Mouse (Mus musculus) neural tube, embryonic 11.5 days (tissue): ENCODE data around the gene Rtp1. TPM values are rescaled to one million over a fixed set of nuclear protein-coding genes. Genes with fewer than 3 reads are reported as not detected.
A peak's percentile ranks its signal among the peaks of the same experiment; 100 is the strongest.

Source experiments
- ATAC-seq: fragments of 200-750 bp; cut with Nextera tagmentation; 2 replicates; pipeline ENCODE4 v1.8.0; 2017; ENCODE audit warnings: moderate number of reproducible peaks, mild to moderate bottlenecking, moderate TSS enrichment, moderate library complexity; ENCODE audit not compliant: insufficient read depth, low FRiP score, low TSS enrichment
- DNase-seq: peaks from one replicate; pipeline ENCODE4 v3.0.0-alpha.2; 2015; ENCODE audit warnings: low spot score
- H3K27ac ChIP-seq: fragments of 300-500 bp; sonication (generic); 2 replicates; pipeline ENCODE4 v1.5.1; 2014; ENCODE audit warnings: low read depth, mild to moderate bottlenecking, low read length
- H3K27me3 ChIP-seq: fragments of 300-500 bp; sonication (generic); 2 replicates; pipeline ENCODE4 v1.6.1; 2014; ENCODE audit warnings: mild to moderate bottlenecking, low read length, mixed read lengths; ENCODE audit not compliant: control insufficient read depth, insufficient read depth
- H3K36me3 ChIP-seq: fragments of 300-500 bp; sonication (generic); 2 replicates; pipeline ENCODE4 v1.6.1; 2014; ENCODE audit warnings: mild to moderate bottlenecking, low read length, moderate library complexity, mixed read lengths; ENCODE audit not compliant: control insufficient read depth, insufficient read depth
- H3K4me1 ChIP-seq: fragments of 300-500 bp; sonication (generic); 2 replicates; pipeline ENCODE4 v1.6.1; 2014; ENCODE audit warnings: low read length, mixed read lengths; ENCODE audit not compliant: control insufficient read depth, insufficient read depth
- H3K4me2 ChIP-seq: fragments of 300-500 bp; sonication (generic); 2 replicates; pipeline ENCODE4 v1.6.1; 2014; ENCODE audit warnings: low read depth, mild to moderate bottlenecking, moderate library complexity
- H3K4me3 ChIP-seq: fragments of 300-500 bp; sonication (generic); 2 replicates; pipeline ENCODE4 v1.5.1; 2014; ENCODE audit warnings: low read depth, low read length
- H3K9ac ChIP-seq: fragments of 300-500 bp; sonication (generic); 2 replicates; pipeline ENCODE4 v1.6.1; 2014; ENCODE audit warnings: mild to moderate bottlenecking, low read length
- H3K9me3 ChIP-seq: fragments of 300-500 bp; sonication (generic); 2 replicates; pipeline ENCODE4 v1.6.1; 2016; ENCODE audit warnings: low read length; ENCODE audit not compliant: control insufficient read depth
- WGBS: fragments of 180-500 bp; shearing (Covaris S2); extraction: QIAGEN DNeasy Blood & Tissue Kit; methylation state at CpG from one replicate; pipeline ENCODE4 v1.1.7; 2014; 5-methylcytosine and 5-hydroxymethylcytosine counted together
- polyA plus RNA-seq: library from polyadenylated mRNA; unstranded; fragments of >200 nt; fragmentation: Nextera tagmentation; extraction: Ambion mirVana; gene quantifications from 2 replicates; pipeline ENCODE4 v1.2.1, GENCODE M21; 2014

Gene Rtp1
- polyA plus RNA-seq, 1 experiment from 2014 or later = not detected

GRCm38 (mm10) chr16:23471551-23471950 is 42.6 kb downstream of the Rtp1 start:
- no peak overlapping the region for H3K4me3 ChIP-seq
- no peaks in the 10 kb centered on the region for H3K36me3 ChIP-seq
- no peaks in the 10 kb centered on the region for H3K9me3 ChIP-seq
- H3K9ac ChIP-seq = no peak overlapping the region
- 90% methylated on average over 6 of the region's 6 CpGs for WGBS
- no peak overlapping the region for H3K27ac ChIP-seq
- DNase-seq (no peak), ATAC-seq (no peak)
- no peaks in the 10 kb centered on the region for H3K4me1 ChIP-seq
- no peaks in the 10 kb centered on the region for H3K27me3 ChIP-seq
- no peak overlapping the region for H3K4me2 ChIP-seq

DNA sequence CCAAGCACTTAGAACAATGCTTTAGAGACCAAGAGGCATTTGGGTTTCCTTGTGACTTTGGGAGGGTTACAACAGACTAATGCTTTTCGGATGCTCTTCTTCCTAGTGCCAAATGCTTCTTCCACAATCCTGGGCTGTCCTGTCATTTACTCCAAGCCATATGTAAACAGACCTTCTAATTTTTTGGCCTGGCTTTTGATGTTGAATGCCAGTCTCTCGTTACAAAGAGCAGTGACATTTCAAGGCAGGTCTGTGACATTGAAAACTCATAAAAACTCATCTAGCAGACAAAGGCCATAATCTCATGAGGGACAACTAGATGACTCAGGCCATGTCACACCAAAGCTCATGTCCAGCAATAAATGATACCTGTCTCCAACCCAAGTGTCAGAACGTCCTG is 43.1 kb downstream of the Rtp1 start:
- 67% methylated on average over 3 of the region's 3 CpGs for WGBS
- no peak overlapping the region for H3K4me2 ChIP-seq
- ATAC-seq = no peak
- no peak overlapping the region for H3K9ac ChIP-seq
- no peak overlapping the region for H3K27ac ChIP-seq
- no peaks in the 10 kb centered on the region for H3K4me1 ChIP-seq
- no peaks in the 10 kb centered on the region for H3K36me3 ChIP-seq
- no peak overlapping the region for H3K4me3 ChIP-seq
- H3K9me3 ChIP-seq = no peaks in the 10 kb centered on the region
- H3K27me3 ChIP-seq = no peaks in the 10 kb centered on the region
- no peak for DNase-seq

DNA sequence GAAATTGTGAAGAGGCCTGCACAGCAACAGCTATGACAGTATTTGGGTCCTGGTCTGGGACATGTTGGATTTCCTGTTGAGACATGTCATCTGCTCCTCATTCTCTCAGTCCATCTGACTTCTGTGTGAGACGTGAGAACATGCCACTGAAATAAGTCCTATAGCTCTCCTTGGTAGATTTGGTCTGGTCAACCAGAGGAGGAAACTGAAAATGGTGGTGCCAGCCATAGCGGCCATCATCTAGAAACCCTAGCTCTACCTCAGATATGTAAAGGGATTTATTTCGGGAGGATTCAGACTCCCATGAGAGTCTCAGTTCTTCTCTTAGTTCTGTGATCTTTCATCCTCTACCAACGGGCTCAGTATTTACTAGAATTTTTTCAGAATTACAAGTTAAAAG is 46.7 kb downstream of the Rtp1 start:
- no peaks in the 10 kb centered on the region for H3K27me3 ChIP-seq
- ATAC-seq (no peak), DNase-seq (no peak)
- no peaks in the 10 kb centered on the region for H3K9me3 ChIP-seq
- H3K9ac ChIP-seq = no peak overlapping the region
- H3K27ac ChIP-seq = no peak overlapping the region
- no peak overlapping the region for H3K4me2 ChIP-seq
- 90% methylated on average over 4 of the region's 4 CpGs for WGBS
- H3K4me3 ChIP-seq = no peak overlapping the region
- H3K4me1 ChIP-seq = no peaks in the 10 kb centered on the region
- no peaks in the 10 kb centered on the region for H3K36me3 ChIP-seq

GRCm38 (mm10) chr16:23476598-23476997 is 47.7 kb downstream of the Rtp1 start:
- no peak overlapping the region for H3K4me2 ChIP-seq
- H3K9ac ChIP-seq = no peak overlapping the region
- H3K4me1 ChIP-seq = no peaks in the 10 kb centered on the region
- ATAC-seq = no peak
- no peaks in the 10 kb centered on the region for H3K36me3 ChIP-seq
- no peaks in the 10 kb centered on the region for H3K27me3 ChIP-seq
- no peaks in the 10 kb centered on the region for H3K9me3 ChIP-seq
- DNase-seq = no peak
- no peak overlapping the region for H3K27ac ChIP-seq
- H3K4me3 ChIP-seq = no peak overlapping the region

DNA sequence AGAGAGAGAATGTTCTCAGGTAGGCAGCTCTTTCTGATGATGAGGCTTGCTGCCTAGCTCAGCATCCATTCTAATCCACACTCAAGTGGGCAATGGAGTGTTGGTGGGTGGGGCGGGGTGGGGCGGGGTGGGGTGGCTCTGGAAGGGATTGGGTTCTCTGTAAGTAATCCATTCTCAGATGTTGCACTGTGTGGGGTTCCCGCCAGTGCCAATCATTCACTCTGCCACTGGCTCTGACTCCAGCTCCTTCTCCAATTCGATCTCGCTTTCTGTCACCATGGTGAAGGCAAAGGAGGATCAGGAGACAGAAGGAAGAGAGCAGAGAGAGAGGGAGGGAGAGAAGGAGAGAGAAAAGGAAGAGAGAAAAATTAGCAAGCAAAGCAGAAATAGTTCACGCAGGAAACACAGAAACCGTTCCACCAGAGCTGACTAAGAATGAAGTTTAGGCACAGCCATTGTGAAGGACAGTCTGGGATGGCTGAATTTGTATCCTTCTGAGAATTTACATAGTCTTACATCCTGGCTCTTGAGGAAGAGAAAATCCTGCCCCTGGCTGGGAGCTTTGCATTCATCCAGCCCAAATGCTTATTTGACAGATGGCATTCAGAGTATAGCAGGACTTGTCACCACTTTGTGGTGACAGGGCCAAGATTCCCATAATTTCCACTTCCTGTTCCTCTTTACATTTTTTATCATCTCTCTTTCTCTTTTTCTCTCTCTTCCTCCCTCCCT is 51.1 kb downstream of the Rtp1 start:
- Histone ChIP-seq H3K27me3 (no peaks in the 10 kb centered on the region), H3K9me3 (no peaks in the 10 kb centered on the region), H3K36me3 (no peaks in the 10 kb centered on the region), H3K4me3 (no peak overlapping the region), H3K4me1 (no peaks in the 10 kb centered on the region), H3K9ac (no peak overlapping the region), H3K27ac (no peak overlapping the region), H3K4me2 (no peak overlapping the region)
- WGBS = 75% methylated on average over 7 of the region's 7 CpGs
- no peak for ATAC-seq
- DNase-seq = no peak

- H3K27me3 ChIP-seq = no peaks in the 10 kb centered on the region
- no peaks in the 10 kb centered on the region for H3K36me3 ChIP-seq
- no peak overlapping the region for H3K4me2 ChIP-seq
- H3K9me3 ChIP-seq = no peaks in the 10 kb centered on the region
- WGBS = 50% methylated on average over 3 of the region's 3 CpGs
- no peak overlapping the region for H3K4me3 ChIP-seq
- H3K4me1 ChIP-seq = no peaks in the 10 kb centered on the region
- no peak overlapping the region for H3K9ac ChIP-seq
- ATAC-seq (no peak), DNase-seq (peak; percentile 12)
- no peak overlapping the region for H3K27ac ChIP-seq
Observed at GRCm38 (mm10) chr16:23482218-23482617, 53.3 kb downstream of the Rtp1 start.

GRCm38 (mm10) chr16:23482846-23483245 is 53.9 kb downstream of the Rtp1 start:
- no peaks in the 10 kb centered on the region for H3K9me3 ChIP-seq
- DNase-seq = no peak

DNA sequence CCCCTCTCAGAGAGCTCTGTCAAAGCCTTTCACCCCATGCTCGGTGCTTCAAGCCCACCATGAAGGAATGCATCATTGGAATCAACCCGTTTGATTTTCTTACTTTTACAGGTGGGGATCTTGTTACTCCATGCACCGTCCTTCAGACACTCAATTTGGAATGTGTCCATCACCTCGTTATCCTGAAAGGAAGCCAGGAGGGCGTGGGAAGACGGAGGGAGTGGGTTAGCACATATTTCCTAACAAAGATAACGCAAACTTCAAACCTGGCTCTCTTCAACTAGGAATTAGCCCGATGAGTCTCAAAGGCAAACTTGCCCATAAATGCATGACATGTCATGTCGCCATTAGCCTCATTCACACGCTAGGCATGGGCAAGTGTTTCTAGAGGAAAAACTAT is 54.4 kb downstream of the Rtp1 start:
- H3K27ac ChIP-seq = no peak overlapping the region
- ATAC-seq = no peak
- no peak overlapping the region for H3K4me3 ChIP-seq
- no peak for DNase-seq
- 85% methylated on average over 10 of the region's 10 CpGs for WGBS
- H3K36me3 ChIP-seq = no peaks in the 10 kb centered on the region
- H3K9me3 ChIP-seq = no peaks in the 10 kb centered on the region
- no peaks in the 10 kb centered on the region for H3K4me1 ChIP-seq
- H3K4me2 ChIP-seq = no peak overlapping the region
- no peak overlapping the region for H3K9ac ChIP-seq
- no peaks in the 10 kb centered on the region for H3K27me3 ChIP-seq

More at GRCm38 (mm10) chr16:23482846-23483245, 53.9 kb downstream of the Rtp1 start:
- Histone ChIP-seq H3K4me2 (no peak overlapping the region), H3K4me3 (no peak overlapping the region), H3K4me1 (no peaks in the 10 kb centered on the region), H3K27me3 (no peaks in the 10 kb centered on the region), H3K36me3 (no peaks in the 10 kb centered on the region), H3K9ac (no peak overlapping the region), H3K27ac (no peak overlapping the region)
- 92% methylated on average over 12 of the region's 12 CpGs for WGBS
- no peak for ATAC-seq
